Mouse (Mus musculus) mesoderm, embryonic 11.5 days (tissue): ENCODE measurements around the gene Susd6.
A peak's percentile ranks its signal among the peaks of the same experiment; 100 is the strongest.

Experiments used
- DNase-seq: peaks from one replicate; pipeline ENCODE4 v3.0.0-alpha.2; 2012; ENCODE audit warnings: low read depth, low spot score

Susd6 gene

DNA sequence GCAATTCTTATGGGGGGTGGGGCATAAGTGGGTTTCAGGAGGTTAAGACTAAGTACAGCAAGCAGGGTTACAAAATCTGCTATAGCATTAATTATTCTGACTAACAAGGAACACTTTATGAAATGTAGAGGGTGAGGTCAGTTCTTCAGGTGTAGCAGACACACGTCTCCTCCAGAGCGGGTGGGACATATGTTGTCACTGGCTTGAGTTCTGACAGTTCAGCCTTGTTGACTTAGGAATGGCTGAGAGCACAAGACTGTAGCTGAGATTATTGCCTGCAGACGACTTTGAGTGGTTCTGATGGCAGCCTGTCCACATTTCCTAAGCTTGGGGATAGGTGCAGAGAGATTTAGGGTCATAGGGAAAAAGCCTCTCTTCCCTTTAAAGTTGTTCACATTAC lies 47.3 kb downstream of the Susd6 start:
- no peak for DNase-seq

DNA sequence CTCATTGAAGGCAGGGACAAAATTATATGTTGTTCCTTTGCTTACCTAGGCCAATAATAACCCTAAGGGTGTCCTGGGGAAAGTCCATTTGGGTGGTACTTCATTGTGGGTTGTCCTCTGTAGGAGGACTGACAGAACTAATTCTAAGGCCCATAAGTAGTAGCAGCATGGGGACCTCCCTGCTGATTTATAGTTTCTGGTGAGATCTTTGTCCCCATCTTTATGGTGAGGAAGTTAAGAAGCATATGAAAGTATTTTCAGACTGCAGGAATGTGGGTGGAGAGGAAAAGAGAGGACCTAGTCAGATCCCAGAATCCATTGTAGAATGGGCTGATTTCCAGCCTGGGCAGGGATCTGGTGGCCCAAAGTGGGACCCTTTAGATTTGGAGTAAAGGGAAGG lies 48.0 kb downstream of the Susd6 start:
- no peak for DNase-seq

DNA sequence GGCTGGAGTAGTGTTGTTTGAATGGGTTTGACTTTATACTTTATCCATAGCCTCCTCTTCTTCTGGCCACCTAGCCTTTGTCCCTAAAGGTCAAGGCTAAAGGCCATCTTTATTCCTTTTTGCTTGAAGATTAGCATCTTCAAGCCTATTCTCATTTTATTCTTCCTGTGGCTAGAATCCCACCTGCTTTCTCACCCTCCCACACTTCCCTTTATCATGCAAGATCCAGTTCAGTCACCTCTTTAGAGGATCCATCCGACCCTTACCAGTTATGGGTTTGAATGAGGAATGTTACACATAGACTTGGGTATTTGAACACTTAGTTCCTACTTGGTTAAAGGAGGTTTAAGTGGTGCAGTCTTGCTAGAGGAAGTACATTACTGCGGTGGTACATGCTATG lies 48.5 kb downstream of the Susd6 start:
- no peak for DNase-seq

DNA sequence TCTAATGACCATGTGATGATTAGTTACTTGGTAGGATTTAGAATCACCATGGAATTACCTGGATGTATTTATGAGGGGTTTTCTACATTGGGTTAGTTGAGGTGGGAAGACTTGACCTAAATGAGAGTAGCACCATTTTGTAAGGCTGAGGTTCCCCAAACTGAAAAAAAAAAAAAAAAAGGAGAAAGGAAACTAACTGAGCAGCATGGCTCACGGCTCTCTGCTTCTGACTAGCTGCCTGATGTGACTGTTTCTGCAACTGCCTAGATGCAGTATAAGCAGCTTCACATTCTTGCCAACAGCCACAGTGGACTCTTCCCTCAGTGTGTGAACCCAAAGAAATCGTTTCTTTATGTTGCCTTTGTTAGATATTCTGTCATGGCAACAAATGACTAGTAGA lies 49.3 kb downstream of the Susd6 start:
- no peak for DNase-seq

DNA sequence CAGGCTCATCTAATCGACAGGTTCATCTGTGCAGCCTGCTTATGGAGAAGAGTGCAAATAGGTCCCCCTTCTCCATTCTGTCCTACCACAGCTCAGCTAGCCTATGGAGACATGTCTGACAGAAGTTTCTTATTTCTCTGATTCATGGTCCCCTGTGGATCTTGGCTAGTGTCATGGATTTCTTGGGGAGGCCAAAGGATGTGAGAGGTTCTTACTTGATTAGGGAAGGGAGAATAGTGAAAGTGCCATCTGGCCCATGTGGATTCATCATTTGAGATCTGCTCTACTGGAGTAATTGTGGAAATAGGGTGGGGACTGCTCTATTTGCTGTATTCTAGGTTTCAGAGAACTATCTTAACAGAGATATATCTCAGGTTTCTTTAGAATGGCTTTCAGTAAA lies 51.3 kb downstream of the Susd6 start:
- DNase-seq = no peak

DNA sequence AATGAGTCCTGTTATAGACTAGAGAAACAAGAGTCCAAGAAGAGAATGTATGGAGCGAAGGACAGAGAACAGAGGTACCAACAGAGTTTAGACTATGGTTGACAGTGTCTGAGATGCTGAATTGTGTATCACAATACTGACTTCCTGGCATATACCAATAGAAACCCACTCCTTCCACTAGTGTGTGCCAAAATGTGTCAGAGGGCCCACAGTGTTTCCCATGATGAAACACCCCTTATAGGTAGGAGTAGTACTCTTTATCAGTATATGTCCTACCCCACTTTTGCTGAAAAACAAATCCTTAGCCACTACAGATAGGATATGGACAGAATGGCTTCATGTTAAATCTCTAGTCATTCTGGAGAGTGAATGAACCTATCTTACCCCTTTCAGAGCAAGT lies 52.3 kb downstream of the Susd6 start:
- no peak for DNase-seq

DNA sequence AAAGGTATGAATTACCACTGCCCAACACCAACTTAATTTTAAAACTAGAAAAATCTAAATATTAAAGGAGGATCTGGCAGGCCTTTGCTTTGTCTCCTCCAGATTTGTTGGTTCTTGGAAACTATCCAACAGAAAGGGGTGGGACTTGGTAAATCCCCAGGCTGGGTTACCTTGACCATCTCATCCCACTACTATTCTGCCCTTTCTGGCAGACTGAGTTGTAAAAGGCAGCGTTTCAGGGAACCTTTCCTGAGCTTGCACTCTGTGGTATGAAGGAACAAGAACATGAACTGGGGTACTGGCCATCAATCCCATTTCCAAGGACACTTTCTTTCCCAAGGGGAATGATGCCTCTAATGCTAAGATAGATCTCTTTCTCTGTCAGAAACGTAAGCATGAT lies 52.9 kb downstream of the Susd6 start:
- DNase-seq = no peak

DNA sequence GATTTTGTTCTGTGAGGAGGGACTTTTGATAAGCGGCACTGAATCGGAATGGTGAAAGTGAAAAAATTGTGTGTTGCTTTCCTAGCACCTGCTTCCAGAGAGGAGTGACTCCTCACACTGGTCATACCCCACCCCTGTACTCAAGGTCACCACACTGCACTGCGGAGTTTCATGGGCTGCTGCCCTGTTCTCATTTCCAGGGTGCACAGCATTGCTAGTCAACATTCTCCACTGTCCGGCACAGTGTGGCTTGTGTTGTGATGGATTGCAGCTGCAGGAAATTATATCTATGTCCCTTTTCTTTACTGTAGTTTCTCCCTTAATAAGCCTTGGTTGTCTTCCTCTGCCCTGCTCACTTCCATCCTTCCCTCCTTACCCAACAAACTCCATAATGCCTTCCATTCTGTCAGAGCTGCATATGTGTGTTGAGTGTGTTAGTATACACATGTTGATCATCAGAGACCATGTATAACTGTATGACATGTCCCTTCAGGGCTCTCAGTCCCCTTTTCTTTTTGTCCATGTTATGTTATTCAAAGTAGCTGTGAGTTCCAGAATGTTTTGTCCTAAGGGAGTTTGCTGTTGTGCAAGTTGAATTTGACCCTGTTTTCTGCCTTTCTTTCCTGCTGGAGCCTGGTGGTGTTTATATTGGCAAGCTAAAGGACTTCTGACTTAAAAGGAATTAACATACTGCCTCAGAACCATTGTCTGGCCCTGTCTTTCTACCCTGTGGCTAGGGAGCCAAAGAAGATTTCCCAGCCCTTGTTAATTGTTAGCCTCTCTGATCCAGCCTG lies 53.5 kb downstream of the Susd6 start:
- no peak for DNase-seq

DNA sequence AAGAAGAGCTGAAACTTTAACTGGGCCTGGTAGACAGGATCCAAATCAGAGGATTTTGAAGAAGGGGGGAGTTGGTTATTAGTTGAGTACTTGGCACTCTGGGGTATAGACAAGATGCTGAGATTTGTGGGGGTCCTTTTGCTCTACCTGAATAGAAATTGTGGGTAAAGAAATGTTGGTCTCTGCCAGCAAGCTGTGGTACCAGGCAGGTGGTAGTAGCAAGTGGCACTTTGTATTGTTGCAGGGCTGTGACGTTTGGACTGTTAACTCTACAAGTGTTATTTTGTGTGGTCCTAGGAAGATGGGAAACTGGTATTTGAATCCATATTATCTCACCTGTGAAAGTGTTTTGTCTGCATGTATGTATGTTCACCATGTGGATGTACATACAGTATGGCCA lies 55.6 kb downstream of the Susd6 start:
- DNase-seq = no peak

DNA sequence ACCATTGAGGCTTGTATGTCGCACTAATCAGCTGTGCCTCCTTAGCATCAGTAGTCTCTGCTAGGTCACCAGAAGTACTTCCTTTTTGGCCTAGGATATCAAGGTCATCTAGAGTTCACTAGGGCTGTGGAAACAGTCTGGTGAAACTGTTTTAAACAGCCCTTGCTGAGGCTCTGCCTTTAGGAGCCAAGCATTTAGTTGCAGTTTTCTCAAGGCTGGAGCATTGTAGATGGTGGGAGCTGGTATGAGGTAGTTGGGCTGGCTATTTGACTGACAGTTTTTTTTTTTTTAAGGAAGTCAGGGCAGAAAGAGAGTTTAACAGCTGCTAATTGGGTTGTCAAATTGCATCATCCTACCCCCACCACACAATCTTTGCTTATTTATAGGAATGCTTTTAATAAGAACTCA lies 56.6 kb downstream of the Susd6 start:
- DNase-seq = no peak

DNA sequence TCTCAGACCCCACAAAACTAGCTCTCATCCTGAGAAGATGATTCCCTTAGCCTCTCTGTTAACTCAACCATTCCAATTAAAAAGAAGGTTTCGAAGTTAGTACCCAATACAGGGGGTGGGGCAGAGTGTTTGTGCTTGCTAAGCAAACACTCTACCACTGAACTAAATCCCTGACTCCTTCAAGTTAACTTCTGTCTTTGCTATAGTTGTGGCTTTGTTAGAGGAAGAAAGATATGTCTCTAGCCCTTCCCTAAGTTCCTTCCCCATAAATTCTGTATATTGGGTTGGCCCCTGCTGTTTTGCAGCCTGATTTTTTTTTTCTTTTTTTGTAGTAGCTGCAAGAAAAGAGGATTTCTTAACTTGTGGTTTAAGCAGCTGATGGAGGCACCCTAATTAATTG lies 61.7 kb downstream of the Susd6 start:
- DNase-seq = no peak

DNA sequence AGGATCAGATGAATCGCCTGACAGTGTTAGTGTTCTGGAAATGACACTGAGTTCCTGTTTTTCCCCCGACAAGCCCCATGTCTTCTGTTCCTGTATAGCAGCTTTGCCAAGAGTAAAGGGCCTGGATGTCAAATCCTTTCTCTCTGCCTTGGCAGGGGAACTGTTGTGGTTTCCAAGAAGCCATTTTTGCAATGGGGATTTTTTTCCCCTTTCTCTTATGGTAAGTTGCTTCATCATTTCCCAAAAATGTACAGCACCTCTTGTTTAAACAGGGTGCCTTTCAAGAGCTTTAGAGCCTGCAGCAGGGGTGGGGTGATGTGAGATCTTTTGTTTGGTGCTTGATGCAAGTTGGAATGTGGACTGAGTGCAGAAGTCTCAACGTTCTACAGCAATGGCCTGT lies 63.4 kb downstream of the Susd6 start:
- no peak for DNase-seq

DNA sequence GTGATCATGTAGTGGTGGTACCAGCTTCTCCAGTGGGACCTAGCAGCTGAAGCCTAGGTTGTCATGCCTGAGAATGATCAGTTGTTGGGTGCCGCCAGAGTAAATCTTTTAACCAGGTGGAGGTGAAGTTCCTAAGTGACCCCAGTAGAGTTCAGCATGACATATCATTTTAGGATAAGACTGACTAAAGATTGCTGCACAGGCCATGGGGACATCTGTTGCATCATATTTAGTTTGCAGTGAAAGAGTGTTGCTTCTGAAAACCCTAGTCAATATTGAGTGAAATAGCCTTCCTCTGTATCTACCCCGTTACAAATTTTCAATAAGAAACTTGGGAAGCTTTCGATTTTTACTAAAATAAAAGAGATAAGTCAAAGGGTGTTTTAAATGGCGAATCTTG lies 64.4 kb downstream of the Susd6 start:
- DNase-seq = no peak

DNA sequence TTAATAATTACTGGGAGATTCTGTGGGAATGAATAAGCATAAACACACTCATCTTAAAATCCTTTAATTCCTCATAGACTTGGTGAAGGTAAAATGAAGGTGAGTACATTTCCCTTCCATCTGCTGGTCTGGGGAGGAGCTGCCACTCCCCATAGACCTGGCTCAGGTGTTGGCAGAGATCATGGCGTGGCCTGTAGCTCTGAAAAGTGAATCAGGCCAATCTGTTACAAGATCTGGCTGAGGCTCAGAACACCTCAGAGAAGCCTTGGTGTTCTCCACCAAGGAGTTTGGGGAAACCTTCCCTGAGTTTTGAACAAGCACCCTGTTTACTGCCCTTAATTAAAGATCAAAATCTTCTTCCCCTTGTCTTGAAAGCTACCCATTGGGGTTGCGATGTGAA lies 64.8 kb downstream of the Susd6 start:
- DNase-seq = no peak

DNA sequence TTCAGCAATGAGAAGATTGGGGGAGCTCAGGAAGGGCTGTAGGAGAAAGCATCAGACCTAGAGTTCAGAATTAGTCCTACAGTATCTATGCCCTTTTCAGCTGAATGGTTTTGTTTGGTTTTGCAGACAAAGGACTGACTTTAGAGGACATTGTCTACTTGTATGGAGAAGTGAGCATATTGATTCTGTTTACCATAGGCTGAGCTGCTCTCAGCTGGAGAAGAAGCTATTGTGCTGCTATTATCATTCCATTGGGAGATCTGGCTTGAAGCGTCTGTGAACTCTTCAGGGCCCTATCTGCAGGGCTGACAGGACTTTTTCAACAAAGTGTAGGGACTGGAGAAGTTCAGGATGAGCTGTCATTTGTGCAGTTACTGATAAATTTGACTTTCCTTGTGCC lies 65.3 kb downstream of the Susd6 start:
- no peak for DNase-seq

DNA sequence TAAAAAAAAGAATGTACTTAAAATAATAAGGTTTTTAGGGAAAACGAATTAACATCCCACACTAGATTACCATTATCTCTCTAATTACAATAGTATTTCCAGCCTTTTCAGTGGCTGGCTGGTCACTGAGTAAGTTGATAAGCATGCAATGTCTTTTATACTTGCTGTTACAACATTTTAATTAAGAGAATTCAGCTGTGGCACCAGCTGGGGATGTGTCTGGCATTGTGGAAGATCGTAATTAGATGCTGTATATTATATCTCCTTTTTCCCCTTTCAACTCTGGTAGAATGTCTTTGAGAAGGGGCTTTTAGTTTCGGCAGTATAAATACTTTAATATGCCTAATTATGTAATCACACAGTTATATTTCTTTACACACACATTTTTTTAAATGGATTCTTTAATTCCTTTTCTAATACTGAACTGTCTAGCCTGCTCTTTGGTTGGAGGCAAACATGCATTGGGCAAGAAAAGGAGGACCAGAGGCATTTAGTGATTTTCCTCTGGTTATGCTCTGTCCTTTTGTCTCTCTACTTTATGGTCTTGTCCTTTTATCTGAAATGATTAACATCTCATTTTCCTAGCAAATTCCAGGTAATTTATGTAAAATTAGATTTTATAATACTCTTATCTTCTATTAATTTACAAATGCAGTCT lies 67.5 kb downstream of the Susd6 start:
- no peak for DNase-seq

DNA sequence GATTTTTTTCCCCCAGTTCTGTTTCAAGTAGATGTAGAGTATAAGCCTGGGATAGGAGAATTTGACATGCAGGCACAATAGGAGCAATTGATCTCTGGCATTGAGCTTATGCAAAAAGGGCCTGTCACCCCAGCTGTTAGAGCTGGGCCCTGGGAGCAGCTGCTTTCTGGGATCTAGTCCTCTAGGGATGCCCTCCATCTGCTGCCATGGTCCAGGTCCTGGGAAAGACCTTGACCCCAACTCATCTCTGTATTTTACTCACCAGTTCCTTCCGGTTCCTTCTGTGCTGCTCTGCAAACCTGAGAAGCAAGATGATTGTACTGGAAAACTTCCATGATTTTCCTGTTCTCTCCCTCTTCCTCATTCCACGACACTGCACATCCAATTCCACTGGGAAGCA lies 68.0 kb downstream of the Susd6 start:
- peak; percentile 63 for DNase-seq

DNA sequence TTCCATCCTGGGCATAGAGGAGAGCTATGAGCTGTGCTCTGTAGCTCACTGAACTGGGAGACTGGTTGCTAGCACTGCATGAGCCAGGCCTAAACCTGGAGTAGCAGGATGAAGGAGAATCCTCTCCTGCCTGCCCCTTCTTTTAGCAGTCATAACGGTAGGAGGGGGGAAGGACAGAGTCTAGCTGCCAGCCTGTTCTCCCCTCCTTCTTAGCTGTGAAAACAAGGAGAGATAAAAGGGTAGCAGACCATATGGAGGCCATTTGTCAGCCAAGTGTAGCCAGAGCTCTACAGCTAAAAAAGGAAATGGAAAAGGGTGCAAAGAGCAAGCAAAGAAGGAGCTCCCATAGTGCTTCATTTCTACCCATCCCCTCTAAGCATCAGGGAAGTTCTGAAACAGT lies 71.6 kb downstream of the Susd6 start:
- peak; percentile 28 for DNase-seq

DNA sequence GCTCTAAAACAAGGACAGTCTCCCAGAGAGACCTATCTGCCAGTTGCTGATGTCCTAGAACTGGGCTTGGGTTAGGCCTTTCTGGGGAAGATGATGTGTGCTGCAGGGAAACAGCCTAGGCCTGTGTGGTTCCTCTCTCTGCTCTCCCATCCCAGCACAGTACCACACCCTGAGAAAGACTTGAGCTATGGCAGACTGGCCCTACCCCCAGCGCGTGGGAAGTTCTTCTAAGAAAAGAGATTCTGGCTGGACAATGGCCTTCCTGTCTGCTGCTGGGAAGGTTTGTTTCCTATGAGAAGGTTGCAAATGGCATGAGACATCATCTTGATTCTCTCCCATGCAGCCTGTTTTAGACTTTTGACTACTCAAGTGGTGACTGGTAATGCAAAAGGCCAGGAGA lies 73.1 kb downstream of the Susd6 start:
- no peak for DNase-seq

DNA sequence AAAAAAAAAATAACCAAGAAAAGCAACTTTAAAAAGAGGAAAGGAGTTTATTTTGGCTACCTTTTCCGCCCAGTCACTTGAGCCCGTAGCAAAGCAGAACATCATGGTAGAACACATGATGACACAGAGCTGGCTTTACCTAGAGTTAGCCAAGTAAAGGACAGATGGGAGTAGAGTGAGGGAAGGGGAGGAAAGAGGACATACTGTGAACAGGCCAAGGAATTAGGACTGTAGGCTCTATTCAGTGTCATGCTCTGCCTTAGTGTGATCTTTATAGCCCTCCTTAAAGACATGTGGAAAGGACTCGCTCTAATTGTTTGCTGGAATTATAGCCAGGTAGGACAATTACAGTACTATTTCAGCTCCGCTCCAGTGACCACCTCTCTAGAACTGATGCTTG lies 74.9 kb downstream of the Susd6 start:
- no peak for DNase-seq

DNA sequence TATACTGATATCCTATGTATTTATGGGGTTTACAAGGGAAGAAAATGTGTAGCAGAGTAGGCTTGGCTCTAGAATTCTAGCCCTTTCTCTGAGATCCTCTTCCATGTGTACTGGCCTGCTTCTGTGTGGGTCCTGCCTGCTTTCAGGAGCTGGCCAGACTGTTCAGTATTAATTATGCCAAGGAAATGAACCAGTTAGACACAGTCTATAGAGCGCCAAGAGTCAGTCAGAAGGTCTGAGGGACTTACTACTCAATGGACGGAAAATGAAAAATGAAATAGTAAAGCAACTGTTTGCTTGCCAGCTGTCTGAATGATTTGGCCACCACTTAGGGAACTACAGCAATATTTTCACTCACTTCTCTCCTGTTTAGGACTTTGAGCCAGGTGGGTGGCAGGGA lies 75.7 kb downstream of the Susd6 start:
- DNase-seq = no peak

DNA sequence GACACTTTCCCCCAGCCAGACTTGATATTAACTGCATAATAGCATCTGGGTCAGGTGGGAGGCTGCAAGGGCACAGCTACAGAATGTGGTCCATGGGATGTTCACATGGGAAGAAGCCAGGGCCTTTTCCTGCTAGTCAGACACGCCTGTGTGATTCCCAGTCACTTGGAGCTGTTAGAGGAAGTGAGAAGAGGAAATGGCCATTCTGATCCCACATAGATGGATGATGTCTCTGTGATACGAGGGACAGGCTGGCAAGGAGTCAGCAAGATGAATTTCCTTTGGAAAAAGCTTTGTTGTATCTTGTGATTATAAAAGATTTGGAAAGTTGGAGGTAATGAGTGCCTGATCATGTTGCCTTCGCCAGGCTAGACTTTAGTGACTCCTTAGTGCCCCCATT lies 76.8 kb downstream of the Susd6 start:
- DNase-seq = no peak

DNA sequence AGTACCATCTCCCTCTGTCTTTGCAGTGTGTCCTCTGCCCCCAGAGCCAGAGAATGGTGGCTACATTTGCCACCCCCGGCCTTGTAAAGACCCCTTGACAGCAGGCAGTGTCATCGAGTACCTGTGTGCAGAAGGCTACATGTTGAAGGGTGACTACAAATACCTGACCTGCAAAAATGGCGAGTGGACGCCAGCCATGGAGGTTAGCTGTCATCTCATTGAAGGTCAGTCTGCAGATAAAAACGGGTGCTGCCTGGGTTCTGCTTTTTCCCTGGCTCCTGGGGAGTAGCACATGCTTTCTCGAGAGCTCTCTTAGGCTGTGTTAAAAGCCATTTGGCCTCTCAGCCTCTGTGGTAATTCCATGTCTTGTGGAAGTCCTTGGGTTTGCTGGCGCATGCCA lies 78.1 kb downstream of the Susd6 start:
- DNase-seq = no peak
